Mouse (Mus musculus) left cerebral cortex, adult 2 months (tissue): ENCODE results near the gene Gm43517. TPM values are rescaled to one million over a fixed set of nuclear protein-coding genes. Genes with fewer than 3 reads are reported as not detected.

ENCODE experiments used
- DNase-seq, 2 experiments: peaks; one replicate each; pipeline ENCODE4 v3.0.0; 2021 to 2022; ENCODE audit warnings: low spot score in 2 of 2, mixed read lengths in 1 of 2; ENCODE audit errors: extremely low spot score in 1 of 2
- H3K27ac ChIP-seq: fragments of 200-600 bp; 2 replicates; pipeline ENCODE4 v1.8.1; 2022
- H3K4me3 ChIP-seq: fragments of 200-600 bp; 2 replicates; pipeline ENCODE4 v1.8.1; 2022
- CTCF ChIP-seq: fragments of 200-600 bp; IDR thresholded peaks from 2 replicates; pipeline ENCODE4 v1.8.1; 2022; ENCODE audit warnings: antibody characterized with exemption, mild to moderate bottlenecking, moderate library complexity
- intact Hi-C: fragments of 180-260 bp; cut with DNase I; formaldehyde crosslinking; loops from one replicate; pipeline ENCODE4 v1.15.1; 2025
- total RNA-seq, 2 experiments: library from RNA; stranded (reverse); gene quantifications; 2 replicates each; pipeline ENCODE4 v1.2.3; 2021

Gm43517 gene
- total RNA-seq, 2 experiments from 2014 or later, result 6.9 to 8.6 TPM

DNA sequence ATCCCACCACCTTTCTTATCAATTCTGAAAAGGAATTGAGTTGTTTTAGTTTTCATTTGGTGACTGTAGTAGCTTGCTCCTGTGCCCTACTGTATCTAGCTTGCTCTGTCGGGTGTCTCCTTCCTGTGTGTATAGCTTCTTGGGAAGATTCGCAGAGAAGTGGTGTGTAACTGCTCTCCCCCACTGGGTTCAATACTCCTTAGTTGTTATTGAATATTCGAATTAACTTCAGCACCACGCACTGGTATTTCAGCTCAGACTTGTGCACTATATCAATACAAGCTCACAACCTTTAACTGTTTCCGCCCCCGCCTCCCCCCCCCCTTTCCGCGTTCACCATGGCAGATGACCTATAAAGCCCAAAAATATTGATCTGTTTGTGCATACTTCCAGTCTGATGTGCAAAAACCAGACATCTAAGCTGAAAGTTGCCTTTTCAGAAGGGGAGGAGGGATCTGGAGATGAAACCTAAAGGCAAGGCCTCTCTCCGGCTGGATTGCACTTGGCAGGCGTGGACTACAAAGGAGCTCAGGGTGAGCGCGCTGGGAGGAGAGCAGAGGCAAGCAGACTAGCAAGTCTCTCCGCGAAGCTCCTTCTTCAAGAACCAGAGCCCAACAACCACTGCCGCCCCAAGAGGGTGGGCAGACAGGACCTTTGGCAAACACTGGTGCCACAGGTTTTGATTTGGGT lies 7.5 kb upstream of the Gm43517 start:
- peak overlapping the region; percentile 48 for H3K4me3 ChIP-seq
- intact Hi-C loops, result loop anchor here (2.0 to 10.0 kb wide), 6 partner anchors 15 to 1997 kb away; partner anchors contain the start of genes Prkd1 and Scfd1
- no peak for TF ChIP-seq CTCF
- H3K27ac ChIP-seq, result peak overlapping the region; percentile 98
- peak in 1 of 2 experiments; percentile 54 for DNase-seq

DNA sequence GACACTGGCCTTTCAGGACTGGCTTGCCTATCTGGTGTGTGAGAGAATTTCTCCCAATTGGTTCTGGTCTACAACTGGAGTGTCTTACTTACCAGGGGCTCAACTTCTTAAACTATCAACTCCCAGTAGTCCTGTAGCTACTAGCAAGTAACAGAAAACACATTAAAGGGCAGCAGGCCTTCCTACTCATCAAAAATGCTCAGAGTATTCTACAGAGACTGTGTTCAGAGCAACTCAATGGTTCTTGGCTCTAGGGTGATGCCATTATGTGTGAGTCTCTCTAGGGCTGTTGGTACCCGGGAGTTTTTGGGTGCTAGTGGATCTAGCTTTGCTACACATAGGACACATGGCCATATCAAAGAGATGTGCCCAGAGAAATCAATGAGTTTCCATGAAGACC lies 6.1 kb upstream of the Gm43517 start:
- Histone ChIP-seq H3K4me3 (peak overlapping the region; percentile 48), H3K27ac (peak overlapping the region; percentile 98)
- no peak for DNase-seq
- TF ChIP-seq CTCF, result no peak
- intact Hi-C loops, result loop anchor here (5.0 to 10.0 kb wide), 5 partner anchors 573 to 1996 kb away; partner anchors contain the start of genes Prkd1 and Scfd1

DNA sequence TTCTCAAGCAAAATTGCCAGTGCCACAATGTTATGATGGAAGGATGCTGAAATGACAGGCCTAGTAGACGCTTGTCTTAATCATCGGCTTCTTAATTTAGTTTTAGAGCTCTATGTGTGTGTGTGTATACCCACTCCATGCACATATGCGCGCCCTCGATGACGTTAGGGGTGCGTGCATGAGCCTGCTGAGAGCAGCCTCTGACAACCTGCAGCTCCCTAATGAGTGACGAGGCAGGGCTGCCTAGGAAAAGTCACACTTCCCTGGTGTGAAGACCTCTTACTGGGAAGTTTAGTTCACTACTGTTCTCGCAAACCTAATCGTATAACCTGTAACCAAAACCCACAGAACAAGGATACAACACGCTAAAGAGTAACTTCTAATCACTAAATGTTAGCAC lies 5.5 kb upstream of the Gm43517 start:
- peak in 1 of 2 experiments; percentile 51 for DNase-seq
- H3K4me3 ChIP-seq, result peak overlapping the region; percentile 72
- H3K27ac ChIP-seq, result peak overlapping the region; percentile 98
- intact Hi-C loops, result loop anchor here (5.0 to 10.0 kb wide), 5 partner anchors 573 to 1995 kb away; partner anchors contain the start of genes Prkd1 and Scfd1
- TF ChIP-seq CTCF, result no peak

DNA sequence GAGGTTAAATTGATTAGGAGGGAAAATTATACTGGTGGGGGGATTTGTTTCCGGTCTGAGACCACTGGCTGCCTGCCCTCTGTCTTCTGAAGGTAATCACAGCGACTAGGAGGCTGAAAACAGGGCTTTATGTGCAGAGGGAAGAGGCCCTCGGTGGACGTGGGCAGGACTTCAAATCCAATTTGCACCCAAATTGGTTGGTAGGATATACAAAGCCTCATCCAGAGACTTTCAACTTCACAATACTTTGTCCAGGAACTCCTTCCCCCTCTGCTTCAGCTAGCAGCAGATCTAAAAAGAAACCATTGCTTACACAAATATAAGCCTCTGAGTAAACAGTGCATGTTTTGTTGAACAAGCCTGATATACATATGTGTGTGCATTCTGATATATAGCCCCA lies 4.5 kb upstream of the Gm43517 start:
- H3K27ac ChIP-seq, result peak overlapping the region; percentile 98
- DNase-seq, result no peak
- TF ChIP-seq CTCF, result no peak
- H3K4me3 ChIP-seq, result peak overlapping the region; percentile 72
- intact Hi-C loops, result no loop called here

DNA sequence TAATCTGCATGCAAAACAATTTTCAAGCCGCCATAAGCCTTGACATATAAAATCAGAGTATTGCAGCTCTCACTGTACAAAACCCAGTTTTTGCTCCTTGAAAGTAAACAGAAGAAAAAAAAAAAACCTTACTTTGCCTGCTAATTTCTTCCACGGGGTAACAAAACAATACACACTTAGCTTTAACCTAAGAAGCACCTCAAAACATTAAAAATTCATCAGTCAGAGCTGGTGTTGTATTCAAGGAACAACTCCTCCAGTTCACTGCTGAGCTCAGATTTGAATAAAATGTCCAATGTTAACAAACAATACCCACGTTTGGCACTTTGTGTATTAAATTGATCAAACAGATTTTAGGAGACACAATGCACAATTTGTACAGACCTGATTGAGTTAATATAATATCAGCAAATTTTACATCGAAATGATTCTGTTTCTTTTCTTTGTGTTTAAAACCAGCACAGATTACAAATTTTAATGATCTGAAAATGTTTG lies 3.9 kb upstream of the Gm43517 start:
- intact Hi-C loops, result no loop called here
- H3K27ac ChIP-seq, result peak overlapping the region; percentile 98
- H3K4me3 ChIP-seq, result peak overlapping the region; percentile 72

DNA sequence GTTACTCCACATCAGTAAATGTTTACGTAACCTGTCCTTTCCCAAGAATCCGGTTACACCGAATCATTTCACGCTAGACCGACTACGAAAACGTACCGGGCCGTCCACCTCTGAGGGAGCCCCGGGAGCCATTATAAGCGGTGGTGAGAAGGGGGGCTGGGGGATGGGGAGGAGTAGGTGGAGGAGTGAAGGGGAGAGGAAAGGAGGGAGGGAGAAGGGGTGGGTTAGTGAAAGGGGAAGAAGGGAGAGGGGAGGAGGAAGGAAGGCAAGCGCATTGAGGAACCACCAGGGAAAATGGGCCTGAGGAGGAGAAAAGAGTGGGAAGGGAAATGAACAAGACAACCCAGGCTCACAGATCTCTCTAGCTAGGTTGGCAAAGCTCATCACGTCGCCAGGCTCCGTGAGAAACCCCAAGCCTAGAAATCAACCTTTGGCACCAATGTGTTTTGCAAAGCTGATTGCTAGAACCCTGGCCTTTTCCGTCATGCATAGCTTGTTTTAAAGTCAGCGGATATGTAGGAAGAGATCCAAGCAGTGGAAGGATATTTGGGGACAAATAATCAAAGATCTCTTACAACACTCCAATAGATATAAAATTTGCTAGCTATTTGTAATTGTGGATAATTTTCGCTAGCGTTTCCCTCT lies 3.1 kb upstream of the Gm43517 start:
- Histone ChIP-seq H3K4me3 (peak overlapping the region; percentile 72), H3K27ac (peak overlapping the region; percentile 98)
- DNase-seq, result peak in 1 of 2 experiments; percentile 55
- no peak for TF ChIP-seq CTCF
- intact Hi-C loops, result loop anchor here (2.0 kb wide), 1 partner anchor 19 kb away; no protein-coding TSS in a partner anchor

More for the DNA sequence above, 3.9 kb upstream of the Gm43517 start:
- no peak for TF ChIP-seq CTCF
- DNase-seq, result no peak

DNA sequence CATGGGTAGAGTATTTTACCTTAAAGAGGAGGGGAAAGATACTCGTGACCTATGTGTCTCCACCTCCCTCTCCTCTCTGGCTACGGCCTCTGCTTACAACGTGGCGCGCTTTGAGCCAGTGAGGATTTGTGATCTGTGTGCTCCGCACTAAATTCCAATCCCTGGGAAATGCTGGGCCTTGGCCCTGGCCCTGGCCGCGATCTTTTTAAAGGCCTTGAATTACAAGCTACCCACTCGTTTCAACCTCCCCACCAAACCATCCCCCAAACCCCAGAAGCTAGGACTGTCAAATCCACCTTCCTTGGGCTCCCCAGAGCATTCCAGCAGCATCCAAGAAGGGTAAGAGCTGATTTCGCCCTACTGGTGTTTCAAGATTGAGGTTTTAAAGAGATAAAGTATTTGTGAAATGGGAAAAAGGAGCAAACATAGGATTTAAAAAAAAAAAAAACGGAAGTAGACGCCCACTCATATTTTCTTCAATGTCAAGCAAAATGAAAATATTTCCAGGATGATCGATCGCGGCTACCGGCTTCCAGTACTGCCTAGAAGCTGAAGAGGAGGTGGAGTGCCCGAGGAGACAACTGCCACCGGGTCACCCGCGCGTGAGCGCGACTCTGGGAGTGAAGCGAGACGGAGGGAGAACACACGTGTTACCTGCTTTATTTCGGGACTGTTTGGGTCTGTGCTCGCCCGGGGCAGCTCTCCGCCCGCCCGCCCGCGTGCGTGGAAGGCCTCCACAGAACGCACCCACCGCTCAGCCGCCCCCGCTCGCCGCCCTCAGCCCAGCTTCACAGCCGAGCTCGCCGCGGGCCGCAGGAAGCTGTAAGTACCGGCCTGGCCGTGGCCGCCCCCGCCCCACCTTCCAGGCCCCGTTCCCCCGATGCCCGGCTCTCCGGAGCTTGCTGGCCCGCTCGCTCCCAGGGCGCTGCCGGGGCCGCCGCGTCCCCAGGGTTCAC lies 2.1 kb upstream of the Gm43517 start, which contains the start of gene Foxg1:
TSS of gene Foxg1 (plus strand) at position 96 of the 956 bp plus-strand sequence.
- intact Hi-C loops, result loop anchor here (2.0 kb wide), 1 partner anchor 18 kb away; no protein-coding TSS in a partner anchor
- Histone ChIP-seq H3K27ac (peak within 1 kb of the TSS; percentile 98), H3K4me3 (peak within 1 kb of the TSS; percentile 72)
- DNase-seq, result peak; percentile 63 to 66
- no peak for TF ChIP-seq CTCF

DNA sequence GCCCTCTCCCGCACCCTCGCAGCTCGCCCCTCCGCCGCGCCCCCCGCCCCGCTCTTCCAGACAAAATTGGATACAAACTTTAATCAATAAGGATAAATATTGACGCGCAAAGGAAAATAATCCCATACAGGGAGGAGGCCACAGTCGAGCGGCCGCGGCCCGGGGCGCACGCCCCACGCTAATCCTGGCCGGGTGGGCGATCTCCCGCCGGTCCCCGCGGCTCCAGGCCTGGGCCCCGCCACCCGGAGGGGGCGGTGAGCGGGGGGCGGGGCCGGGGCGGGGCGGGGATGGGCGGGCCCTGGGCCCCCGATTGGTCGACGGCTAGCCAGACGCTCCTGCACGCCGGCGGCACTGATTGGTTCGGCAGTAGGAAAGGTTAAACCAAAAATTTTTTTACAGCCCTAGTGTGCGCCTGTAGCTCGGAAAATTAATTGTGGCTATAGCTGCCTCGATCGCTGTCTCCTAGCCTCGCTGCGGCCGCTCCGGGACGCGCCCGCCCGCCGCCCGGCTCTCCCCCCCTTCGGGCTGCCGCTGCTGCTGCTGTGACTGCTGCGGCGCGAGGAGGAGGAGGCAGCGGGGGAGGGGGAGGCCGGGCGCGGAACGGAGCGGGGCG lies 1.3 kb upstream of the Gm43517 start:
- peak; percentile 87 to 90 for DNase-seq
- H3K27ac ChIP-seq, result peak overlapping the region; percentile 98
- H3K4me3 ChIP-seq, result peak overlapping the region; percentile 72
- TF ChIP-seq CTCF, result no peak
- intact Hi-C loops, result loop anchor here (2.0 kb wide), 1 partner anchor 17 kb away; no protein-coding TSS in a partner anchor

DNA sequence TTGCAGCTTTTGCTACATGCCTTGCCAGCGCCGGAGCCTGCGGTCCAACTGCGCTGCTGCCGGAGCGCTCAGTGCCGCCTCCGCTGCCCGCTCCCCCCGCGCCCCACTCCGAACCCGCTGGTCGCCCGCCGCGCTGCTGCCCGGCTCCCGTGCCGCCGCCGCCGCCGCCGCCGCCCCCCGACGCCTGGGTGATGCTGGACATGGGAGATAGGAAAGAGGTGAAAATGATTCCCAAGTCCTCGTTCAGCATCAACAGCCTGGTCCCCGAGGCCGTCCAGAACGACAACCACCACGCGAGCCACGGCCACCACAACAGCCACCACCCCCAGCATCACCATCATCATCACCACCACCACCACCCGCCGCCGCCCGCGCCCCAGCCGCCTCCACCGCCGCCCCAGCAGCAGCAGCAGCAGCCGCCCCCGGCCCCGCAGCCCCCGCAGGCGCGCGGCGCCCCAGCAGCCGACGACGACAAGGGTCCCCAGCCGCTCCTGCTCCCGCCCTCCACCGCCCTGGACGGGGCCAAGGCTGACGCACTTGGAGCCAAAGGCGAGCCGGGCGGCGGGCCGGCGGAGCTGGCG lies 589 bp upstream of the Gm43517 start:
- TF ChIP-seq CTCF, result no peak
- Histone ChIP-seq H3K4me3 (peak overlapping the region; percentile 72), H3K27ac (peak overlapping the region; percentile 98)
- DNase-seq, result peak; percentile 63
- intact Hi-C loops, result no loop called here

DNA sequence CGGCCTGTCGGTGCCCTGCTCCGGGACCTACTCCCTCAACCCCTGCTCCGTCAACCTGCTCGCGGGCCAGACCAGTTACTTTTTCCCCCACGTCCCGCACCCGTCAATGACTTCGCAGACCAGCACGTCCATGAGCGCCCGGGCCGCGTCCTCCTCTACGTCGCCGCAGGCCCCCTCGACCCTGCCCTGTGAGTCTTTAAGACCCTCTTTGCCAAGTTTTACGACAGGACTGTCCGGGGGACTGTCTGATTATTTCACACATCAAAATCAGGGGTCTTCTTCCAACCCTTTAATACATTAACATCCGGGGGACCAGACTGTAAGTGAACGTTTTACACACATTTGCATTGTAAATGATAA lies 637 bp downstream of the Gm43517 start:
- no peak for DNase-seq
- intact Hi-C loops, result no loop called here
- H3K4me3 ChIP-seq, result peak overlapping the region; percentile 72
- peak overlapping the region; percentile 98 for H3K27ac ChIP-seq
- TF ChIP-seq CTCF, result no peak
